Mouse (Mus musculus) megakaryocyte, embryonic 14.5 days (primary cell): ENCODE data around the gene Rap1a.

Experiments
- FLI1 ChIP-seq: IDR thresholded peaks from 2 replicates; pipeline ENCODE4 v1.6.1; 2012; ENCODE audit warnings: low read length, inconsistent platforms, mixed read lengths
- GATA1 ChIP-seq: IDR thresholded peaks from 3 replicates; pipeline ENCODE4 v1.6.1; 2012; ENCODE audit warnings: mixed read lengths, low read length, inconsistent platforms, borderline replicate concordance

- TF ChIP-seq GATA1 (no peak), FLI1 (no peak)
These were observed 403 bp downstream of the Rap1a start for GRCm38 (mm10) chr3:105800675-105801190.
